Mouse (Mus musculus): ENCODE measurements around the gene Ndufb4.

Gene Ndufb4

DNA sequence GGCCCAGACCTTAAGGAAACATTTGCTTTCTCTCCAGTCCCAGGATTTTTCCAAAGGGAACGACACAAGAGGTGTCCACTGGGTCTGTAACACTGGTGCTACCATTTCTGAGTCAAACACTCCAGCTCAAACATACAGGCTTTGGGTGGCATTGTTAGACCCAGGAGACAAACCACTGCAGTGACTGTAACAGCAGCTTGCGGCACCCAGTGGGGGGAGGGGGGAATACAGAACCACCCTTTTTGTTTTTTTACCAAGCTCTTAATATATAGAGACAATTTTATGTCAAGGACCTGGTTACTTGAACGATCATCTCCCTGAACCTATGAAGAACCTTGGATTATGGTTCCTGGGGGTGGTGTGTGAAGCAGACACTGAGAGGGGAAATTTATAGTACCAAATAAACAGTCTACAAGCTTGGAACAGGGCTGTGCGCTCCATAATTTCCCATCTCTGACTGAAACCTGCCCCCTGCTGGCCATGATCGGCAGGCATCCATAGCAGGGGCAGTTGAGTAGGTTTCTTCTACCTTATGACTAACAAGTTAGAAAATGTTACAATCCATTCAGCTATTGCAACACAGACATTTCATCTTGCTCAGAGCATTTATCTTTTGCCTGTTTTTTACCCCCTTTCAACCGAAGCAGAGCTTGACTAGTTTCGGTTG is 28.2 kb upstream of the Ndufb4 start:
- intact Hi-C loops (cut with DNase I) = loop anchor here (5.0 to 10.0 kb wide), 2 partner anchors 192 to 575 kb away; no protein-coding TSS in a partner anchor

GRCm38 (mm10) chr16:37680831-37681230 is 26.6 kb upstream of the Ndufb4 start:
- intact Hi-C loops (cut with DNase I) = loop anchor here (2.0 to 10.0 kb wide), 3 partner anchors 194 to 574 kb away; no protein-coding TSS in a partner anchor

DNA sequence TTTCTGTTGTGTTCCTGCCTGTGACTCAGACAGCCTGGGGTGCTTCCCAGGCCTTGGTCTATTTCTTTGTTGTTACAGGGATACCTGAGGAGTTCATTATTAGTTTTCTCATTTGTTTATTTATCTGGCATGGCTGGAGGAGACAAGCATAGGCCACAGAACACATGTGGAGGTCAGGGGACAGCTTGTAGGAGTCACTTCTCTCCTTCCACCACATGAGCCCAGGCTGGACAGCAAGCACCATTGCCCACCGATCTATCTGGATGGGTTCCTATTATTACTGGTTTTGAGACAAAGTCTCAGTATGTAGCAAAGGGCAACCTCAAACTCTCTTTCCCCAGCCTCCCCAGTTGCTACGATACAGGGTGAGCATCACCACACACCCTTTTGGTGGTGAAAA is 26.0 kb upstream of the Ndufb4 start:
- intact Hi-C loops (cut with DNase I) = loop anchor here (2.0 to 10.0 kb wide), 3 partner anchors 195 to 573 kb away; no protein-coding TSS in a partner anchor

GRCm38 (mm10) chr16:37677586-37677985 is 23.3 kb upstream of the Ndufb4 start:
- intact Hi-C loops (cut with DNase I) = no loop called here

- intact Hi-C loops (cut with DNase I) = no loop called here
Measured at GRCm38 (mm10) chr16:37676677-37677072, 22.4 kb upstream of the Ndufb4 start.

- intact Hi-C loops (cut with DNase I) = no loop called here
Measured at GRCm38 (mm10) chr16:37676024-37676676, 21.9 kb upstream of the Ndufb4 start.

- intact Hi-C loops (cut with DNase I) = no loop called here
Measured at GRCm38 (mm10) chr16:37675326-37675725, 21.1 kb upstream of the Ndufb4 start.

DNA sequence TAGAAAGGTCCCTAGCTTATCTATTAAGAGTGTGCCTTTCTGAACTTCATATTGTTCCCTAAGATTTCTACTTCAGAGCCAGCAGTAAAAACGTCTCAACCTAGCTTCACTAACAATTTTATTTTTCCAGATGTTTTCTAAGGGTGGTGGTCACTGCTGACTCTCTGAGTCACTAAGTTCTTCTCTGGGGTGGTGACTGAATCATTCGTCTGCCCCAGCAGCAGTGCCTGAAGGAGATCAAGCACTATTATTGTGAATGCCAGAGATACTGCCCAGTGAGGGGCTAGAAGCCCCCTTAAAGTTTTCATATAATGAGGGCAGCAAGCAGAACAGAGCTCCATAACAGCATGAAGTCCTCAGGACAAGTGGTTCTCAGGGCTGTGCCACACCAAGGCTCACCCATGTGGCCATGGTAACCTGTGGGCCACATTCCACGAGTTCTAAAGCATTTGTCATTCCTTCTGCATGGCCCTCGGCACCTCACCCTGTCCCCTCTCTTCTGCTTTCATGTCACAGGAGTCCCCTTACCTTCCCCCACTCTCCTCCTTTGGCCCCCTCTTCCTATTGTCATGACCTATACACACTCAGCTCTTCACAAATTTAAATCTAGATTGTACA is 16.5 kb upstream of the Ndufb4 start:
- intact Hi-C loops (cut with DNase I) = no loop called here

DNA sequence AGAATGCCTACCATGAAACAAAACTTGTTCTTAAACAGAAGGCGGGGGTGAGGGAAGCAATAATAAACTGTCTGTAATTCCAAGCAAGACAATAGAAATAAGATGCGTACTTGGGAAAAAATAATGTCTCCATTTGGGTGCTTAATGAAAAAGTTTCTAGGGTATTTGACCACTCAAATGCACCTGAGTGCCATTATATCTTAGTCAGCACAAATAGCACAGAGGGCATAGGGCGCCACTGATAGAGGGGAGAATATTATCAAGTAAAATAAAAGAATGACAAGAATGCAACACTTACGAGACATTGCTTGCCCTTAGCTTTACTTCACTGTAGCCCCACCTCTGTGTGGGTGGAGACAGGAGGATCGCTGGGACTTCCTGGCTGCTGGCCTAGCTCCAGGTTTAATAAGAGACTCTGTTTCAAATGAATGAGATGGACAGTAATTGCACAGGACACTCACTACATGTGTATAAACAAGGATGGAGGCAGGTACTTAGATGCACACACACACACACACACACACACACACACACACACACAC is 11.2 kb upstream of the Ndufb4 start:
- intact Hi-C loops (cut with DNase I) = no loop called here

DNA sequence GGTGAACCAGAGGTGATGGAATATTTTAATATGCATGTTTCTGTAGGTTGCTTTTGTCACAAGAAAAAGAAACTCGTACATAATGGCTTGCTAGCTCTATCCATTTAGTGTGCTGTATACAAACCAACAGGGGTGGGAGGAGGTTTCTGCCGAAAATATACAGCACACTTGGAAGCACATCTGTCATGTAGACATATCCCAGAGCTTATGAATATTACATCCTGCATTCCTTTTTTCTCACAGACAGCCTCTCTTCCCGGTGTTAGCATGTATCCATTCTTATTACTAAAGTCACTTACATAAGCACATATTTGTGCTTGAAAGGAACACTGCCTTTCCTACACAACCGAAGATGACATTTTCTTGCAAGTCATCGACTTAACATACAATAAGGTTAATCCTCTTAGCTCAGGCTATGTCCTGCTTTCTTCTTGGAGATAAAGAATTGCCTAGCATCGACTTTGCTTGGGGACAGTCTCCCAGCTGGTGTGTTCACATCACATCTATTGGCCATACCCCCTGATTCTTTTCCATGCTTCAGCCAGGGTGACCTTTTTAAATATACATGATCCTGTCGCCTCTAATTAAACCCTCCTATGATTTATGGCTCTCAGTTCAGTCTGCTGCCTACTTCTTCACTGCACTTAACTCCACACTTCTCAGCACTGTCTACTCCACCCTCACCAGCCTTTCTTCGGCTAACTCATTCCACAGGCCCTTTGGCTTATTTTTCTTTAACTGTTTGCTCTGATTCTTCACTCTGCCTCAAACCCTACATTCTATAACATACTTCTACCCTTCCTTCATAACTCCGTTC is 9.6 kb upstream of the Ndufb4 start:
- intact Hi-C loops (cut with DNase I) = no loop called here

DNA sequence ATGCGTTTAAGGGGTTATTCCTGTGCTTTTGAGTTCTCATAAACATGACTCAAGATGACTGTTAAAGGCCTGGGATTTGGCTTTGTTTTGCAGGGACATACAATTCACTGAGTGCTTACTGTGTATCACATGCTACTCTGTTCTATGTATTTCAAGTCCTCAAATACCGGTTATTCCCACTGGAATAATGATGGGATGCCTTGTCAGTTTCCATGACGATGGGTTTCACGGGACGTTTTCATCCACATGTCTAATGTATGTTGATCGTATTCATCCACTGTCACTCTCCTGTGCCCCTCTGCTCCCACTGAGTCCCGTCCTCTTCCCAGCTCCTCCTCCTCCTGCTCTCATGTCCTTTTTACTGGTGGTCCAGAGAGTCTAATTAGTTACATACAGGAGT is 2.5 kb upstream of the Ndufb4 start:
- intact Hi-C loops (cut with DNase I) = no loop called here

DNA sequence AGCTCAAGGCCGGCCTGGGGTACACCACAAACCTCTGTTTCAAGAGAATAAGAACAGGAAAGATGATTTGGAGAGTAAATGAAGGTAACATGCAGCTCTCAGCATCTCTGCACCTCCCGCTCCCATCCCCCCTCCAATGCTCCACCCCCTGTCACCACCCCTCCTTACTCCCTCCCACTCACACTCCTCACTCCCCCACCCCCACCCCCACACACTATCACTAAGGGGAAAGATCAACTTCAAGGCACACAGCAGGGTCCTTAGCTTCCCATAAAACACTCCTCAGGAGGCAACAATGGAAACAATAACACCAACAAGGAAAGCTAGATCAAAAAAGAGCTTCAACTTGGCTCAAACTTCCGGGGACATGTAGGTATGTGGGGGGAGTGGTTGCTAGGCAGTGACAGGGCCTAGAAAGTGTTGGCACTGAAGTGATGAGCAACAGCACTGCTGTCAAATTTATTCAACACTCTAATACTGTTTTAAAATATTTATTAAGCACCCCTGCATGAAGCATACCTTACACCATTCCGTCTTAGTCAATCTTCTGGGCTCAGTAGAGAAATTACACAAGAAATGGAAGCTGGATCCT is 1.6 kb upstream of the Ndufb4 start:
- intact Hi-C loops (cut with DNase I) = no loop called here

DNA sequence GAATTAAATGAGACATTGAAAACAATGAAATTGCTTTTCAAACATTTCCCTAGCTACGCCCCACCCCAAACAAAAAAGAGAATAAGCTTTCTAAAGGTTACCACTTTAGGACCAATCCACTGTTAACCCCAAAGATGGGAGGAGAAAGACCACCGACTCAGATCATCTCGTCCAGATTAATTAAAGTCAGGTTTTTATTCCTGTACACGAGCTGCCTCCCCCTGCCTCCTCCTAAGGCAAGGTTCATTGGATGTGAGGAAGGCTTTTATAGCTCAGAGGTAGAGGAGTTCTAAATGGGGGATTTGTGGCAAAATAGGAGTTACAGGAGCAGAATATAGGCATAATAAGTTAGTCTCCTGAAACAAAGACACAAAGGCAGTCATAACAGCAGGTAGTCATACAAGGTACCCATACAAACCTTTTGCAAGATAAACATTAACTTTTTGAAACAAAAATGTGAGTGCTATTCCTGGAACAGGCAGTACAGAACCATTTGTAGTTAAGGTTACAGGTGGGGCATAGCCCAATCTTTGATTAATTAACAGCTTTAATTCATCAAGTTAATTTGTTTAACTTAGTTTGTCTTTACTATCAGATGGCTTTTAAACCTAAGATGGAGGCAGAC is 690 bp upstream of the Ndufb4 start:
- intact Hi-C loops (cut with DNase I) = loop anchor here (5.0 kb wide), 1 partner anchor 113 kb away; no protein-coding TSS in a partner anchor

GRCm38 (mm10) chr16:37653058-37653457 is 1.2 kb downstream of the Ndufb4 start:
- intact Hi-C loops (cut with DNase I) = loop anchor here (5.0 kb wide), 1 partner anchor 111 kb away; no protein-coding TSS in a partner anchor

GRCm38 (mm10) chr16:37652654-37653053 is 1.6 kb downstream of the Ndufb4 start:
- intact Hi-C loops (cut with DNase I) = loop anchor here (5.0 kb wide), 1 partner anchor 110 kb away; no protein-coding TSS in a partner anchor

- intact Hi-C loops (cut with DNase I) = loop anchor here (5.0 kb wide), 1 partner anchor 109 kb away; no protein-coding TSS in a partner anchor
Measured at GRCm38 (mm10) chr16:37651467-37651866, 2.8 kb downstream of the Ndufb4 start.

DNA sequence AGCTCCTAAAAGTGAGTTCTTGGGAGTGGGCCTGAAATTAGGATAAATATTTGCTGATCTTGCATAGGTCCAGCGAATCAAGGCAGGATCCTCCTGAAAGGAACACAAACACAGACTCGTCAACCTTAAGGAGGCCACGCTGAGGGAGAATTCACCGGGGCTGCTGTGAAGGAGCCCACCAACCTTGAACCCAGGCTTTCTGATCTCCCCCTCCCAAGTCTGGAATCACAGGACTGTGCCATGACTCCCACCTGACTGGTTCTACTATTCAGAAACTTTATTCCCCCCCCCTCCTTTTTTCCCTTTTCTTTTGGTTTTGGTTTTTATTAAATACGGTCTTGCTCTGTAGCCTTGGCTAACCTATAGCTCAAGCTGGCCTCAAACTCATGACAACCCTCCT is 5.2 kb downstream of the Ndufb4 start:
- intact Hi-C loops (cut with DNase I) = no loop called here

DNA sequence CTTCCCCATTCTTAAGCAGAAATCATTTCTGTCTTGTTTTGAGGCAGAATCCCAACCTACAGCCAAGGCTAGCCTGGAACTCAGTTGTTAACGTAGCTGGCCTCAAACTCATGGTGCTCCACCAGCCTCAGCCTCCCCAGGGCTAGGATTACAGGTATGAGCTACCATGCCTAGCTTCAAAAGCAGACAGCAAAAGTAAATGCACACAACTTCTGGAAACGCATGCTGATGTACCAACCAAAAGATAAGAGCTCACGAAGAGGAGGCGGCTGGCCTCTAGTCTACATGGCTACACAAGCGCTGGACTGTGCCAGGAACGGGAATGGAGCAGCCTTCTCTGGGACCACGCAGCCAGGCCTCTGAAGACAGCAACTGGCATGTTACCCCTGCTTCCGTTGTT is 6.3 kb downstream of the Ndufb4 start:
- intact Hi-C loops (cut with DNase I) = no loop called here

- intact Hi-C loops (cut with DNase I) = no loop called here
Measured at GRCm38 (mm10) chr16:37647067-37647466, 7.2 kb downstream of the Ndufb4 start.

- intact Hi-C loops (cut with DNase I) = no loop called here
Measured at GRCm38 (mm10) chr16:37645799-37646198, 8.5 kb downstream of the Ndufb4 start.

Data from adrenal gland (tissue).